Comparison of ENCODE assay signal across 8 mouse cellular contexts in genomic region chr1:35653119-35653956, GRCm38 (mm10).
DNase-seq lines count a peak whose midpoint lies in the region; ATAC-seq and TF ChIP-seq lines count a peak whose summit lies in the region.
"Had no signal": no experiment of that assay in that cellular context is flagged by ENCODE, and none has a peak within 500 bp of the region (broad histone marks: within the 10 kb centered on the region; RNA-seq: fewer than 3 reads in every experiment).

No protein-coding gene starts in this region.

- no peak overlapping the region for H3K27ac ChIP-seq in lung, postnatal 0 days (ENCODE audit: low read length)
- H3K27ac ChIP-seq: heart, adult 2 months had no signal

- no peak overlapping the region for H3K9ac ChIP-seq in lung, postnatal 0 days (replicated peaks; ENCODE audit: low read depth)

- no peak for ATAC-seq in lung, postnatal 0 days

- H3K27me3 ChIP-seq in lung, postnatal 0 days (replicated peaks; ENCODE audit: insufficient read depth, low read length), result no peaks in the 10 kb centered on the region

- no peaks in the 10 kb centered on the region for H3K9me3 ChIP-seq in lung, postnatal 0 days (ENCODE audit: low read length)

- H3K36me3 ChIP-seq in lung, postnatal 0 days (ENCODE audit: insufficient read depth, low read length), result no peaks in the 10 kb centered on the region

- no peak for TF ChIP-seq EP300 in lung, postnatal 0 days (IDR thresholded peaks at IDR 0.05)

- H3K4me1 ChIP-seq in lung, postnatal 0 days (ENCODE audit: insufficient read depth, low read depth, low read length), result no peaks in the 10 kb centered on the region

- no peak overlapping the region for H3K4me3 ChIP-seq in lung, postnatal 0 days (ENCODE audit: low read depth, low read length)
- H3K4me3 ChIP-seq: heart, adult 2 months had no signal

- DNase-seq in lung, postnatal 10 days, result peak; percentile 8
- DNase-seq in lung, postnatal 0 days (ENCODE audit: low spot score), result no peak
- DNase-seq in cerebellum, postnatal 14 days, result peak; percentile 32 to 53
- DNase-seq in lung, postnatal 25 days (ENCODE audit: low spot score), result peak; percentile 56
- DNase-seq in thymus, postnatal 0 days (ENCODE audit: low spot score), result peak; percentile 93
- no peak for DNase-seq in gastrocnemius, adult 18-20 months (ENCODE audit: low spot score)
- DNase-seq in kidney, postnatal 4 days, result no peak

- WGBS in lung, postnatal 0 days, result 63% methylated on average over 13 of the region's 13 CpGs

- H3K4me2 ChIP-seq in lung, postnatal 0 days (replicated peaks; ENCODE audit: low read depth, low read length), result no peak overlapping the region

- no peak for TF ChIP-seq CTCF in lung, postnatal 0 days (IDR thresholded peaks at IDR 0.05)

Comparison
In these comparisons a context has a peak if more than half of its experiments do, and no peak if none do; other contexts are left out.
1. DNase-seq: peak in lung, postnatal 10 days (single experiment), cerebellum, postnatal 14 days (2 of 2), lung, postnatal 25 days (single experiment) and thymus, postnatal 0 days (single experiment); none in lung, postnatal 0 days (single experiment), gastrocnemius, adult 18-20 months (single experiment) and kidney, postnatal 4 days (0 of 2).